Mouse (Mus musculus) retina, postnatal 7 days (tissue): ENCODE measurements at regions not wholly inside any gene's neighbourhood (a gene's known extent, or its start where the extent isn't known, plus 50 kb on each side); places are given as distances from the start of the nearest gene placed in this dataset.
"Not testable (repeated sequence)": the region's sequence is repeated elsewhere in the genome, so short reads cannot be mapped to it uniquely, and the experiment has no call there.

Source experiments
- DNase-seq: peaks from one replicate; pipeline ENCODE4 v3.0.0-alpha.2; 2012; ENCODE audit warnings: low read depth, low spot score

- no peak for DNase-seq
Measured at GRCm38 (mm10) chr4:22699561-22699960, 211.4 kb upstream of the Pou3f2 start.

- DNase-seq = no peak
Measured at GRCm38 (mm10) chr4:22667733-22668381, 179.7 kb upstream of the Pou3f2 start.

- no peak for DNase-seq
Measured at GRCm38 (mm10) chr4:22645616-22646015, 157.4 kb upstream of the Pou3f2 start.

GRCm38 (mm10) chr4:22608922-22609321 is 120.8 kb upstream of the Pou3f2 start:
- DNase-seq = no peak

GRCm38 (mm10) chr4:22602164-22602563 is 114.0 kb upstream of the Pou3f2 start:
- DNase-seq = not testable (repeated sequence)

GRCm38 (mm10) chr4:22587162-22587561 is 99.0 kb upstream of the Pou3f2 start:
- no peak for DNase-seq

GRCm38 (mm10) chr4:22565959-22566358 is 77.8 kb upstream of the Pou3f2 start:
- DNase-seq = no peak

GRCm38 (mm10) chr4:22564532-22564931 is 76.4 kb upstream of the Pou3f2 start:
- peak; percentile 50 for DNase-seq
